Mouse (Mus musculus): ENCODE measurements around the gene Lrrfip2.

DNA sequence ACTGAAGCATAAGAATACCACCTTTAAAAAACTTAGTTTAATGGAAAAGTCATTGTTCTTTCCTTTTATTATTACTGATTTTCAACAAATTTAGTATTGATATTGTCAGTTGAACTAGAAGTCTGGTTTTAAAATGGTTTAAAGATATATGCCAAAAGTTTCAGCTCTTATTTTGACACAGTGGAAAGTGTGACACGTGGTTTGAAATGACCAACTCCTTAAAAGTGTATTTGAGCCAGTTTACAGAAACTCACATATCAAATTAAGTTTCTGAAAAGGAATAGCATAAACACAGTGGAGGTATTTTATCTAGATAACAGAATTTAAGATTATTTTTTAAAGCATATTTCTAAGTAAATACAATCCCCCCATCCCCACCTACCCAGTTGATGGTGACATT is 156.6 kb downstream of the Lrrfip2 start:
- TF ChIP-seq CTCF (IDR thresholded peaks at IDR 0.05; ENCODE audit: extremely low read depth, insufficient read depth, insufficient read length, insufficient replicate concordance) (no peak), POLR2A (IDR thresholded peaks at IDR 0.05; ENCODE audit: low read depth, low read length) (no peak)

Data from spleen, adult 2 months (tissue).